Mouse (Mus musculus): ENCODE results near the gene Brdt. TPM values are rescaled to one million over a fixed set of nuclear protein-coding genes. Genes with fewer than 3 reads are reported as not detected.
"Not testable (repeated sequence)": the region's sequence is repeated elsewhere in the genome, so short reads cannot be mapped to it uniquely, and the experiment has no call there.

Gene Brdt
- polyA plus RNA-seq, 1 experiment from 2014 or later: 0.78 TPM

DNA sequence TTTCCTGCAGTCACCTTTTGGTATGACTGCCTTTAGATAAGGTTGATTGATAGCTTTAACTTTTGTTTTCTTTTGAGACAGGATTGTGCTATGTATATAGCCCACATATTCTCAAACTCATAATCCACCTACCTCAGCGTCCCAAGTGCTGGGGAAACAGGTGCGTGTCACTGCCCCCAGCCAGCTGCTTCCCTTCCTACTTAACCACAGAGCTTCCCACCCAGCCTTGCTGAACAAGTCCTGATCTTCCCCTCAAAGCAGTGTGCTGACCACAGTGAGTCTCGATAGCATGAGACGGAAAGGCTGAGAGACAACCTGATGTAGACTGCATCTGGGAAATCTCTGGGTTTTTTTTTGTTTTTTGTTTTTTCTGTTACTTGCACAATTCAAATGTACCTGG lies 42.3 kb downstream of the Brdt start:
- Histone ChIP-seq H3K27me3 (replicated peaks; ENCODE audit: control insufficient read depth, insufficient read depth, low read length) (no peaks in the 10 kb centered on the region), H3K4me3 (ENCODE audit: low read depth, low read length) (no peak overlapping the region), H3K9ac (ENCODE audit: low read depth, low read length) (no peak overlapping the region), H3K4me2 (replicated peaks; ENCODE audit: low read depth) (no peak overlapping the region), H3K27ac (ENCODE audit: low read depth, low read length) (no peak overlapping the region), H3K4me1 (replicated peaks; ENCODE audit: control insufficient read depth, insufficient read depth, low read length) (no peaks in the 10 kb centered on the region), H3K36me3 (ENCODE audit: control insufficient read depth, insufficient read depth) (no peaks in the 10 kb centered on the region), H3K9me3 (ENCODE audit: control insufficient read depth) (no peaks in the 10 kb centered on the region)
- 76% methylated on average over 4 of the region's 4 CpGs for WGBS
- ATAC-seq: no peak
- no peak for TF ChIP-seq CTCF (IDR thresholded peaks at IDR 0.05; ENCODE audit: low read depth)

DNA sequence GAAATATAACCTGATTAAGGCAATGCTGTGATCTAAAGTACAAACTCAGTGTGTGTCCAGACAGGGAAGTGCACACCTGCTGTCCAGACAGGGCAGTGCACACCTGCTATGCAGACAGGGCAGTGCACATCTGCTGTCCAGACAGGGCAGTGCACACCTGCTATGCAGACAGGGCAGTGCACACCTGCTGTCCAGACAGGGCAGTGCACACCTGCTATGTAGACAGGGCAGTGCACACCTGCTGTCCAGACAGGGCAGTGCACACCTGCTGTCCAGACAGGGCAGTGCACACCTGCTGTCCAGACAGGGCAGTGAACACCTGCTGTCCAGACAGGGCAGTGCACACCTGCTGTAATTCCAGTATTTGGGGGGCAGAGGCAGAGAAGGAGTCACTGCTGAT lies 55.5 kb downstream of the Brdt start:
- TF ChIP-seq CTCF (IDR thresholded peaks at IDR 0.05; ENCODE audit: low read depth): peak; percentile 32; the same call in 1 of the 2 replicates

DNA sequence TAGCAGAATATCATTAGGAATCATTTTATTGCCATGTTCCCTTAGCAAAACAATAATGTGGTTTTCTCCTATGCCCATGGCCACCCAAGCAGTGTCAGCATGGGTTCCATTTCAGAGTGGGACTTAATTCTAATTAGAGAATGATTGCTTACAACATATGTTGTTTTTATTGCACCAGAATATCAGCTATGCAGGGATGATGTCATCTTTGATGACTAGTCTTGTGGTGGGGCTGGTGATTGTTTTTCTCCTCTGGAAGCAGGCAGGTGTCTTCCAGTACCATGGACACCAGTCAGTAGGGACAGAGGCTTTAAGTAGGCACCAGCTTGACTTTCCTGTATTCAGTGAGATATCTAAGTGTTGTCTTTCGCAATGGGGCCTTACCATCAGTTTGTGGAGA lies 56.8 kb downstream of the Brdt start:
- Histone ChIP-seq H3K27me3 (replicated peaks; ENCODE audit: control insufficient read depth, insufficient read depth, low read length) (no peaks in the 10 kb centered on the region), H3K9me3 (ENCODE audit: control insufficient read depth) (no peaks in the 10 kb centered on the region), H3K4me3 (ENCODE audit: low read depth, low read length) (no peak overlapping the region), H3K4me2 (replicated peaks; ENCODE audit: low read depth) (no peak overlapping the region), H3K36me3 (ENCODE audit: control insufficient read depth, insufficient read depth) (no peaks in the 10 kb centered on the region; the same call in 1 of the 2 replicates), H3K4me1 (replicated peaks; ENCODE audit: control insufficient read depth, insufficient read depth, low read length) (no peaks in the 10 kb centered on the region), H3K9ac (ENCODE audit: low read depth, low read length) (no peak overlapping the region), H3K27ac (ENCODE audit: low read depth, low read length) (no peak overlapping the region)
- ATAC-seq: no peak
- TF ChIP-seq CTCF (IDR thresholded peaks at IDR 0.05; ENCODE audit: low read depth): no peak
- 95% methylated on average over 1 of the region's 1 CpGs for WGBS

More for the DNA sequence above, 55.5 kb downstream of the Brdt start:
- not testable (repeated sequence) for H3K9me3 ChIP-seq (ENCODE audit: control insufficient read depth); H3K27me3 ChIP-seq (replicated peaks; ENCODE audit: control insufficient read depth, insufficient read depth, low read length); H3K9ac ChIP-seq (ENCODE audit: low read depth, low read length); H3K4me2 ChIP-seq (replicated peaks; ENCODE audit: low read depth); H3K36me3 ChIP-seq (ENCODE audit: control insufficient read depth, insufficient read depth); ATAC-seq; H3K4me1 ChIP-seq (replicated peaks; ENCODE audit: control insufficient read depth, insufficient read depth, low read length); H3K27ac ChIP-seq (ENCODE audit: low read depth, low read length); H3K4me3 ChIP-seq (ENCODE audit: low read depth, low read length)

DNA sequence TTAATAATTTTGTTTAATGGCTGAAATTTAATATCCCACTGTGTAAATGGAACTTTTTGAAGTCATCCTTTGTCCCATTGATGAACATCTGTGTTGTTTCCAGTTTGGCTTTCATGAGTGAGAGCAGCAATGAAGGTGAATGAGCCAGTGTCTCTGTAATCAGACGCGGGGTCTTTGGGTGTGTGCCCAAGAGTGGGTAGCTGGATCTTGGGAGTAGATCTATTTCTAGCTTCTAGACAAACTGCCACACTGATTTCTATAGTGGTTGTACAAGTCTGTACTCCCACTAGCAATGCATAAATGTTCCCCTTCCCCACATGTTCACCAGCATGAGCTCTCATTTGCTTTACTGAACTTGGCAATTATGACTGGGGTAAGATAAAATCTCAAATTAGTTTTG lies 58.4 kb downstream of the Brdt start:
- Histone ChIP-seq H3K4me1 (replicated peaks; ENCODE audit: control insufficient read depth, insufficient read depth, low read length) (no peaks in the 10 kb centered on the region), H3K4me2 (replicated peaks; ENCODE audit: low read depth) (no peak overlapping the region), H3K4me3 (ENCODE audit: low read depth, low read length) (no peak overlapping the region), H3K9ac (ENCODE audit: low read depth, low read length) (no peak overlapping the region), H3K36me3 (ENCODE audit: control insufficient read depth, insufficient read depth) (no peaks in the 10 kb centered on the region; the same call in 1 of the 2 replicates), H3K27ac (ENCODE audit: low read depth, low read length) (no peak overlapping the region), H3K27me3 (replicated peaks; ENCODE audit: control insufficient read depth, insufficient read depth, low read length) (no peaks in the 10 kb centered on the region), H3K9me3 (ENCODE audit: control insufficient read depth) (no peaks in the 10 kb centered on the region)
- TF ChIP-seq CTCF (IDR thresholded peaks at IDR 0.05; ENCODE audit: low read depth): no peak
- 88% methylated on average over 2 of the region's 2 CpGs for WGBS
- no peak for ATAC-seq

DNA sequence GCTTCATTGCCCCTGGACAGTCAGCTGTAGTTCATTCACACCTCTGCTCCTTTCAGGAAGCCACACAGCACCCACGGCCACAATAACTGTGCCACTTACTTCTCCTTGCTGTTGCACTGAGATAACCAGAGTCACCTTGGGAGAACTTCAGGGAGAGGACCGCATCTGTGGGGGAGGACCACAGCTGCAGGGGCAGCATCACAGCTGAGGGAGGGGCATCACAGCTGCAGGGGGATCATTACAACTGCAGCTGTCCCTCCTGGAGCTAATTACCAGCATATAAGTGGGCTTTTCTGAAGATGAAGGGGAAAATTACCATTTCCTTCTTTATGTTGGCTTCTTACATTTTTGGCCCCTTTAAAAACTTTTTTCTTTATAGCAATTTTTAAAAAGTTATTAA lies 63.5 kb downstream of the Brdt start:
- no peak for TF ChIP-seq CTCF (IDR thresholded peaks at IDR 0.05; ENCODE audit: low read depth)

DNA sequence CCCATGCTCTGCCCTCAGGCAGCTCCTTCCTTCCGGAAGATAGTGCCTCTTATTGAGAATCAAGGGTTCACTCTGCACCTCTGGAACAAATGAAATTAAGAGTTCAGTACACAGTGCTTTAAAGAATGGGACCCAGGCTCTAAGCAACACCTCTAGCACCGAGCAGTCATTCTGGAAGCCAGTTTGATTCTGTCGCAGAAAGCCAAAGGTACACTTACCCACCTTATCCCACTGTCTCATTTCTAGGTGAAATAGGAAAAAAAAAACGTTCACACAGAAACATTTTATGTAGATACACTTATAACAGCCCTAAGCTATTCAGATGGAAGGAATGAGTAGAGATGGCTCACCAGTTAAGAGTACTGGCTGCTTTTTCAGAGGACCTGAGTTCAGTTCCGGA lies 71.5 kb downstream of the Brdt start, which contains the start of gene Ephx4:
TSS of gene Ephx4 (plus strand) at position 301 of the 400 bp plus-strand sequence.
- no peaks in the 10 kb centered on the region for H3K36me3 ChIP-seq (ENCODE audit: control insufficient read depth, insufficient read depth)
- H3K4me1 ChIP-seq (replicated peaks; ENCODE audit: control insufficient read depth, insufficient read depth, low read length): no peaks in the 10 kb centered on the region
- WGBS: 29% methylated on average over 5 of the region's 5 CpGs
- no peaks in the 10 kb centered on the region for H3K9me3 ChIP-seq (ENCODE audit: control insufficient read depth)
- H3K4me3 ChIP-seq (ENCODE audit: low read depth, low read length): peak within 1 kb of the TSS; percentile 50
- peak within 1 kb of the TSS; percentile 96 for H3K4me2 ChIP-seq (replicated peaks; ENCODE audit: low read depth)
- H3K27ac ChIP-seq (ENCODE audit: low read depth, low read length): no peak within 1 kb of the TSS
- H3K27me3 ChIP-seq (replicated peaks; ENCODE audit: control insufficient read depth, insufficient read depth, low read length): peaks cover 32% of the 10 kb centered on the region
- no peak for ATAC-seq
- H3K9ac ChIP-seq (ENCODE audit: low read depth, low read length): peak within 1 kb of the TSS; percentile 40; the same call in 1 of the 2 replicates
- TF ChIP-seq CTCF (IDR thresholded peaks at IDR 0.05; ENCODE audit: low read depth): no peak

More for the DNA sequence above, 63.5 kb downstream of the Brdt start:
- H3K9ac ChIP-seq (ENCODE audit: low read depth, low read length): no peak overlapping the region
- no peak overlapping the region for H3K4me3 ChIP-seq (ENCODE audit: low read depth, low read length)
- no peaks in the 10 kb centered on the region for H3K27me3 ChIP-seq (replicated peaks; ENCODE audit: control insufficient read depth, insufficient read depth, low read length)
- H3K4me1 ChIP-seq (replicated peaks; ENCODE audit: control insufficient read depth, insufficient read depth, low read length): no peaks in the 10 kb centered on the region
- H3K27ac ChIP-seq (ENCODE audit: low read depth, low read length): no peak overlapping the region
- no peaks in the 10 kb centered on the region for H3K9me3 ChIP-seq (ENCODE audit: control insufficient read depth)
- WGBS: 70% methylated on average over 2 of the region's 2 CpGs
- no peak overlapping the region for H3K4me2 ChIP-seq (replicated peaks; ENCODE audit: low read depth)
- ATAC-seq: no peak
- no peaks in the 10 kb centered on the region for H3K36me3 ChIP-seq (ENCODE audit: control insufficient read depth, insufficient read depth)

All from intestine, postnatal 0 days (tissue).